Mouse (Mus musculus): ENCODE results near the gene Rab2b.

DNA sequence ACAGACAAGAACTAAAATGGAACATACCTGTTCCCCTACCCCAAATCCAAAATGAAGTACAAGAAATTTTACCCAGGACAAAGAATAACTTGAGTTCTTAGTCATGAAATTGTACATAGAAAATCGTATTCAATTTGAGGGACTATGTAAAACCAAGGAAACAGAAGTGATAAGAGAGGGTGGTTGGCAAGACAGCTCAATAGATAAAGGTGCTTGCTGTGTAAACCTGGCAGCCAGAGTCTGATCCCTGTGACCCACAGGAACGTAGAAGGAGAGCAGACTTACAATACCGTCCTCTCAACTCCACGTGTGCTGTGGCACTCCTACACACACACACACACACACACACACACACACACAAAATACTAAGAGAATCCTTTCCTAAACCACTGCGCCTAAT, 62.1 kb downstream of the Rab2b start:
- TF ChIP-seq POLR2A (IDR thresholded peaks at IDR 0.05; ENCODE audit: low read depth, low read length) (no peak), CTCF (IDR thresholded peaks at IDR 0.05; ENCODE audit: borderline replicate concordance, insufficient read depth, low read length) (no peak)
